In genomic region chr2:179976628-179977343, GRCm38 (mm10) we compare ENCODE assay signal across 1 mouse cellular context.
A peak's percentile ranks its signal among the peaks of the same experiment; 100 is the strongest.
TF ChIP-seq lines count a peak whose summit lies in the region.

Taf4 (minus strand) TSS chr2:179976646.

TF ChIP-seq in CH12.LX, 34 proteins besides CTCF, POLR2A, EP300 and RAD21 (continued from another document):
- TF ChIP-seq RCOR1 (conservative IDR thresholded peaks at IDR 0.05; ENCODE audit: low read depth, low read length) (peak; percentile 63), NELFE (IDR thresholded peaks at IDR 0.05; ENCODE audit: low read depth, low read length) (peak; percentile 98), MAX (IDR thresholded peaks at IDR 0.05; ENCODE audit: low read length) (no peak), TBP (conservative IDR thresholded peaks at IDR 0.05; ENCODE audit: low read depth, low read length) (peak; percentile 90), POLR2AphosphoS2 (IDR thresholded peaks at IDR 0.05; ENCODE audit: low read depth, low read length) (peak; percentile 68; the same call in 1 of the 2 replicates), MAZ (IDR thresholded peaks at IDR 0.05; ENCODE audit: low read depth, low read length) (0 out of 2 replicates have a peak, but pooled peaks have one; percentile 30), CHD2 (IDR thresholded peaks at IDR 0.05; ENCODE audit: low read length) (peak; percentile 30; the same call in 1 of the 2 replicates), GABPA (IDR thresholded peaks at IDR 0.05; ENCODE audit: insufficient replicate concordance, low read depth, low read length) (no peak), JUND (conservative IDR thresholded peaks at IDR 0.05; ENCODE audit: low read depth, low read length) (no peak), PAX5 (IDR thresholded peaks at IDR 0.05; ENCODE audit: low read length) (no peak), ETS1 (conservative IDR thresholded peaks at IDR 0.05; ENCODE audit: low read depth, low read length) (no peak), NRF1 (IDR thresholded peaks at IDR 0.05; ENCODE audit: low read depth, low read length) (peak; percentile 82), IRF4 (IDR thresholded peaks at IDR 0.05; ENCODE audit: low read depth, low read length) (no peak), SIN3A (IDR thresholded peaks at IDR 0.05; ENCODE audit: low read length) (peak; percentile 90), BHLHE40 (IDR thresholded peaks at IDR 0.05; ENCODE audit: low read depth, low read length) (no peak), E2F4 (IDR thresholded peaks at IDR 0.05; ENCODE audit: insufficient replicate concordance, low read depth, low read length) (no peak), USF1 (IDR thresholded peaks at IDR 0.05; ENCODE audit: low read depth, low read length) (no peak), USF2 (conservative IDR thresholded peaks at IDR 0.05; ENCODE audit: low read depth, low read length) (no peak), UBTF (IDR thresholded peaks at IDR 0.05; ENCODE audit: low read depth, low read length) (peak; percentile 77; the same call in 1 of the 2 replicates), ZNF384 (IDR thresholded peaks at IDR 0.05; ENCODE audit: low read depth, low read length) (no peak), MXI1 (IDR thresholded peaks at IDR 0.05; ENCODE audit: low read depth, low read length) (peak; percentile 61), MYC (IDR thresholded peaks at IDR 0.05; ENCODE audit: low read depth, low read length) (no peak), SMC3 (IDR thresholded peaks at IDR 0.05; ENCODE audit: low read depth, low read length) (no peak; the same call in 1 of the 2 replicates), MEF2A (IDR thresholded peaks at IDR 0.05; ENCODE audit: borderline replicate concordance, low read depth, low read length) (no peak)
